Mouse (Mus musculus) cortical plate, adult 2 months (tissue): ENCODE data around the gene Prss36.

Experiments used
- CTCF ChIP-seq: fragments of 200-500 bp; IDR thresholded peaks from 2 replicates; pipeline ENCODE4 v1.5.1; 2011; ENCODE audit warnings: mild to moderate bottlenecking, control low read depth, low read length; ENCODE audit not compliant: insufficient read depth; ENCODE audit errors: extremely low read depth
- POLR2A ChIP-seq: fragments of 200-500 bp; IDR thresholded peaks from 2 replicates; pipeline ENCODE4 v1.6.1; 2011; ENCODE audit warnings: mild to moderate bottlenecking, low read length, control low read depth; ENCODE audit not compliant: insufficient read depth; ENCODE audit errors: extremely low read depth

DNA sequence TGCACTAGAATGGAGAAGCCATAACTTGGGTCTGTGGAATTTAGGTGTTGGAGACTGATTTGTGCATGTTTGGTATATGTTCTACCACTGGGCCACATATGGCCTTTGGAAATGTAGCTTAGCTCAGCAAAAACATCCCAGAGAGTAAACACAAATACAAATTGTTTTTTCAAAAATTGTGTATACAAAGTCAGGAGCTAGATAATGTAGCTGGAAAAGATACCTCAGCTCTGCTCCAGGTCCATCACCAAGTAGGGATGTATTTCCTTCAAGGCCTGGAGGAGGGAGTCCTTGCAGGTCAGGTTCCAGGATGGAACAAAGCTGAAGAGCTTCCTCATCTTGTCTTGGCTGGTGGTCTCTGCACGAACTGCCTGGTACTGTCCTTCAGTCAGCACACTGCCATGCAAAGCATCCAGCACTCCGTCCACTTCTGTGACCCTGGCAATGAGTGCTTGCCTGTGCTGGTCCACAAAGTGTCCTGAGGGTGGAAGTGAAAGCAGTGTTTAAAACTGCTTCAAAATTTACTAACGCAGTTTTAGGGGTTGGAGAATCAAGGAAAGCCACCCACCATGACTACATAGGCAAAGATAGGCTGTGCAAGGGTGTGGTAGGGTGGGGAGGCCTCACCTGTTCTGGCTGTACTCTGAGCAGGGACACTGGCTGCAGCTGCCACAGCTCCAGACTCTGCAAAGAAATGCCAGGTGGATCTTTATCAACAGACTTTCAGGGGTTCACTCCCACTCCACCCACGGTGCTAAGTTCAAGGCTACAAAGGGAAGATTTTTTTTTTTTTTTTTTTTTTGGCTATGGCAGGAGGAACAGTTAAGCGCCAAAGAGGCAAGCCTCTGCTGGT, 46.2 kb upstream of the Prss36 start:
- TF ChIP-seq CTCF (no peak), POLR2A (no peak)
